Mouse (Mus musculus) frontal cortex, adult 2 months (tissue): ENCODE results near the gene Ccnjl. TPM values are rescaled to one million over a fixed set of nuclear protein-coding genes. Genes with fewer than 3 reads are reported as not detected.

ENCODE experiments used
- DNase-seq, 2 experiments: peaks; one replicate each; pipeline ENCODE4 v3.0.0; 2022; ENCODE audit warnings: low spot score in 1 of 2; ENCODE audit errors: extremely low spot score in 1 of 2
- polyA plus RNA-seq: library from polyadenylated mRNA; depleted of rRNA; stranded (reverse); fragments of >200 nt; gene quantifications from 2 replicates; pipeline ENCODE4 v1.2.3, GENCODE M21; 2012; rRNA removed

The Ccnjl gene
- polyA plus RNA-seq, 1 experiment, result 2.2 TPM

- DNase-seq, result no peak
Observed at GRCm38 (mm10) chr11:43617924-43618323, 89.3 kb downstream of the Ccnjl start.

- no peak for DNase-seq
Observed at GRCm38 (mm10) chr11:43618403-43618802, 89.8 kb downstream of the Ccnjl start.

GRCm38 (mm10) chr11:43621769-43622168 is 93.2 kb downstream of the Ccnjl start:
- DNase-seq, result no peak

- DNase-seq, result peak in 1 of 2 experiments; percentile 56
Observed at GRCm38 (mm10) chr11:43624341-43624740, 95.8 kb downstream of the Ccnjl start.

GRCm38 (mm10) chr11:43626300-43626926 is 97.8 kb downstream of the Ccnjl start:
- peak in 1 of 2 experiments; percentile 63 for DNase-seq

GRCm38 (mm10) chr11:43626927-43627645 is 98.5 kb downstream of the Ccnjl start:
- DNase-seq, result peak in 1 of 2 experiments; percentile 49

GRCm38 (mm10) chr11:43631645-43632044 is 103.1 kb downstream of the Ccnjl start:
- DNase-seq, result no peak

- DNase-seq, result peak; percentile 43 to 59
Observed at GRCm38 (mm10) chr11:43632566-43632965, 104.0 kb downstream of the Ccnjl start.

- no peak for DNase-seq
Observed at GRCm38 (mm10) chr11:43633165-43633564, 104.6 kb downstream of the Ccnjl start.

- peak in 1 of 2 experiments; percentile 76 for DNase-seq
Observed at GRCm38 (mm10) chr11:43633658-43634401, 105.2 kb downstream of the Ccnjl start.

Other genes with a start within 250 kb of the Ccnjl start
- gene Pttg1, start 102.5 kb upstream of the Ccnjl start, polyA plus RNA-seq, result 75.9 and 87.6 TPM in 2 replicates
- 24.5 and 25.0 TPM in 2 replicates for gene Slu7, start 95.0 kb upstream of the Ccnjl start, polyA plus RNA-seq
- 3.5 TPM in 2 replicates for gene C1qtnf2, start 54.5 kb upstream of the Ccnjl start, polyA plus RNA-seq
- gene 4933415A04Rik, start 58.3 kb downstream of the Ccnjl start, polyA plus RNA-seq, result 0.32 and 0.59 TPM in 2 replicates
- not detected in 2 replicates for gene Fabp6, start 72.8 kb downstream of the Ccnjl start, polyA plus RNA-seq
- 39.3 and 41.2 TPM in 2 replicates for gene Pwwp2a, start 153.2 kb downstream of the Ccnjl start, polyA plus RNA-seq
- gene Ttc1, start 219.2 kb downstream of the Ccnjl start, polyA plus RNA-seq, result 47.0 and 50.5 TPM in 2 replicates